12 mouse cellular contexts compared by ENCODE assay signal in the genomic region with DNA sequence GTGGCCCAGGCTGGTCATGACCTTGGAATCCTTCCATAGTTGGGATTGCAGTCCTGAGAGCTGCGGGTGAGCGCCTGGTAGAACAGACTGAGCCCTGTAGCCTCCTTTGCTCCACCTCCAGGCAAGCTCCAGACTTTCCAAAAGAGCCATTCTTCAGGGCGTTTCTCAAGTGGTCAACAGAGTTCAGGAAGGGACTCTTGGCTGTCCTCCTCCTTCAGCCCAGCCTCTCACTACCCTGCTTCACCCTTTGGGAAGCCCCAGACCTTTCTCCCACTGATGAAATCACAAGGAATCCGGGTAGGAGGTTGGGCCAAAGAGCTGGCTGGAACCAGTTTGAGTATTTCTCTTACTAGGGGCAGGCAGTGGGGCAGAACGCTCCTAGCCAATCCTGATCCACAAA. TPM values are rescaled to one million over a fixed set of nuclear protein-coding genes. Genes with fewer than 3 reads are reported as not detected.
DNase-seq lines count a peak whose midpoint lies in the region; ATAC-seq and TF ChIP-seq lines count a peak whose summit lies in the region.
"Had no signal": no experiment of that assay in that cellular context is flagged by ENCODE, and none has a peak within 500 bp of the region (broad histone marks: within the 10 kb centered on the region; RNA-seq: fewer than 3 reads in every experiment).

No protein-coding gene starts in this region.

- H3K27ac ChIP-seq in testis, adult 2 months (ENCODE audit: control insufficient read depth, insufficient read depth, low read depth, low read length), result peak overlapping the region; percentile 16; the same call in 1 of the 2 replicates
- H3K27ac ChIP-seq in intestine, embryonic 15.5 days, result no peak overlapping the region

- no peak overlapping the region for H3K9ac ChIP-seq in intestine, embryonic 15.5 days

- no peaks in the 10 kb centered on the region for H3K36me3 ChIP-seq in testis, adult 2 months (ENCODE audit: control insufficient read depth, insufficient read depth, low read length)
- H3K36me3 ChIP-seq in intestine, embryonic 15.5 days, result no peaks in the 10 kb centered on the region

- no peak for TF ChIP-seq CTCF in testis, adult 2 months (IDR thresholded peaks at IDR 0.05; ENCODE audit: control insufficient read depth, insufficient read depth, insufficient replicate concordance, low read depth, low read length)

- no peak overlapping the region for H3K4me2 ChIP-seq in intestine, embryonic 15.5 days (replicated peaks)

- H3K9me3 ChIP-seq in intestine, embryonic 15.5 days, result no peaks in the 10 kb centered on the region

- no peaks in the 10 kb centered on the region for H3K27me3 ChIP-seq in testis, adult 2 months (ENCODE audit: control insufficient read depth, insufficient read depth, low read length)
- H3K27me3 ChIP-seq in intestine, embryonic 15.5 days (replicated peaks), result no peaks in the 10 kb centered on the region

- H3K4me1 ChIP-seq in testis, adult 2 months (ENCODE audit: control insufficient read depth, insufficient read depth, low read length), result peaks cover 9% of the 10 kb centered on the region
- H3K4me1 ChIP-seq in intestine, embryonic 15.5 days (replicated peaks), result peaks cover 26% of the 10 kb centered on the region

- WGBS in intestine, embryonic 15.5 days, result 50% methylated on average over 5 of the region's 5 CpGs

- no peak for TF ChIP-seq POLR2A in testis, adult 2 months (IDR thresholded peaks at IDR 0.05; ENCODE audit: control insufficient read depth, low read depth, low read length)

- no peak for ATAC-seq in intestine, embryonic 15.5 days
- no peak for ATAC-seq in erythroblast, adult 5-6 weeks (replicated peaks; ENCODE audit: low FRiP score, poor library complexity, severe bottlenecking)

- peak; percentile 13 to 23 for DNase-seq in spleen, postnatal 36 days (ENCODE audit: low spot score in 2 of 2)
- no peak for DNase-seq in spleen, adult 18-20 months
- DNase-seq in heart, adult 8-10 months (ENCODE audit: low spot score), result peak; percentile 61
- DNase-seq in kidney, postnatal 10 days, result peak; percentile 60
- DNase-seq in cerebellum, postnatal 36 days, result no peak
- DNase-seq: layer of hippocampus, adult 9-11 months; thymus, postnatal 25 days had no signal

- H3K4me3 ChIP-seq in testis, adult 2 months (ENCODE audit: control insufficient read depth, low read depth, low read length), result no peak overlapping the region
- no peak overlapping the region for H3K4me3 ChIP-seq in intestine, embryonic 15.5 days (replicated peaks)

RNA-seq across cellular contexts. Expression of gene Slc1a5, which starts 1.1 kb away (rescaled TPM):
- total RNA-seq in heart, adult 8-10 months (2022), result 10 to 100 TPM; 14.5 to 21.7 (median 17.7) TPM
- polyA plus RNA-seq in testis, adult 2 months (2012; rRNA removed), result 15.2 and 17.8 TPM in 2 replicates
- polyA plus RNA-seq in intestine, embryonic 15.5 days (2015; fragmentation: Nextera tagmentation; extraction: Ambion mirVana), result 61.8 and 64.0 TPM in 2 replicates
- total RNA-seq in erythroblast, adult 5-6 weeks (2015; ENCODE audit: low replicate concordance), result 655 and 701 TPM in 2 replicates
- 713 and 810 TPM in 2 replicates for total RNA-seq in erythroblast, adult 5-6 weeks (2017; ENCODE audit: low replicate concordance)

RNA-seq across cellular contexts. Expression of gene Strn4, which starts 35.6 kb away (rescaled TPM):
- 10 to 100 TPM; 47.9 to 61.2 (median 49.1) TPM for total RNA-seq in heart, adult 8-10 months (2022)
- polyA plus RNA-seq in testis, adult 2 months (2012; rRNA removed), result 130 and 147 TPM in 2 replicates
- polyA plus RNA-seq in intestine, embryonic 15.5 days (2015; fragmentation: Nextera tagmentation; extraction: Ambion mirVana), result 77.3 and 85.5 TPM in 2 replicates
- 21.5 and 22.4 TPM in 2 replicates for total RNA-seq in erythroblast, adult 5-6 weeks (2015; ENCODE audit: low replicate concordance)
- 34.3 and 69.7 TPM in 2 replicates for total RNA-seq in erythroblast, adult 5-6 weeks (2017; ENCODE audit: low replicate concordance)

RNA-seq across cellular contexts. Expression of gene Fkrp, which starts 36.5 kb away (rescaled TPM):
- 10 to 100 TPM; 47.3 to 56.4 (median 53.0) TPM for total RNA-seq in heart, adult 8-10 months (2022)
- 3.4 and 3.6 TPM in 2 replicates for polyA plus RNA-seq in testis, adult 2 months (2012; rRNA removed)
- polyA plus RNA-seq in intestine, embryonic 15.5 days (2015; fragmentation: Nextera tagmentation; extraction: Ambion mirVana), result 25.1 and 25.6 TPM in 2 replicates
- 2.5 and 4.2 TPM in 2 replicates for total RNA-seq in erythroblast, adult 5-6 weeks (2015; ENCODE audit: low replicate concordance)
- 3.1 and 8.0 TPM in 2 replicates for total RNA-seq in erythroblast, adult 5-6 weeks (2017; ENCODE audit: low replicate concordance)

RNA-seq across cellular contexts. Expression of gene Ap2s1, which starts 41.9 kb away (rescaled TPM):
- total RNA-seq in heart, adult 8-10 months (2022), result 10 to 100 TPM; 65.2 to 74.9 (median 70.8) TPM
- 240 and 279 TPM in 2 replicates for polyA plus RNA-seq in testis, adult 2 months (2012; rRNA removed)
- 248 and 256 TPM in 2 replicates for polyA plus RNA-seq in intestine, embryonic 15.5 days (2015; fragmentation: Nextera tagmentation; extraction: Ambion mirVana)
- 46.5 and 57.5 TPM in 2 replicates for total RNA-seq in erythroblast, adult 5-6 weeks (2015; ENCODE audit: low replicate concordance)
- total RNA-seq in erythroblast, adult 5-6 weeks (2017; ENCODE audit: low replicate concordance), result 19.8 and 25.9 TPM in 2 replicates

RNA-seq across cellular contexts. Expression of gene Ceacam9, which starts 58.3 kb away (rescaled TPM):
- total RNA-seq in heart, adult 8-10 months (2022), result not detected
- not detected in 2 replicates for polyA plus RNA-seq in testis, adult 2 months (2012; rRNA removed)
- not detected in 2 replicates for polyA plus RNA-seq in intestine, embryonic 15.5 days (2015; fragmentation: Nextera tagmentation; extraction: Ambion mirVana)
- total RNA-seq in erythroblast, adult 5-6 weeks (2015; ENCODE audit: low replicate concordance), result not detected in 2 replicates
- not detected in 2 replicates for total RNA-seq in erythroblast, adult 5-6 weeks (2017; ENCODE audit: low replicate concordance)
- total RNA-seq: gastrocnemius, postnatal 36 days had no signal
- polyA plus RNA-seq: liver, embryonic 16.5 days had no signal

Comparison
In these comparisons a context has a peak if more than half of its experiments do, and no peak if none do; other contexts are left out.
1. DNase-seq: peak in spleen, postnatal 36 days (2 of 2), heart, adult 8-10 months (single experiment) and kidney, postnatal 10 days (single experiment); none in spleen, adult 18-20 months (0 of 2) and cerebellum, postnatal 36 days (0 of 2).
2. RNA of gene Slc1a5, which starts 1.1 kb away (total RNA-seq): 655 to 810 TPM in erythroblast, adult 5-6 weeks; 14.5 to 21.7 TPM in heart, adult 8-10 months; every median in the first group is over 10 times any median in the second.
3. RNA of gene Fkrp, which starts 36.5 kb away (total RNA-seq): 47.3 to 56.4 TPM in heart, adult 8-10 months; 2.5 to 8.0 TPM in erythroblast, adult 5-6 weeks; every median in the first group is over 4 times any median in the second.